Mouse (Mus musculus): Measurements from ENCODE around the gene Cyba.

Gene Cyba

GRCm38 (mm10) chr8:122432443-122433268 is at the start of gene Cyba:
Gene Cyba, minus strand, starts transcription at chr8:122432930.
- no peak for DNase-seq

- no peak for DNase-seq
Observed at GRCm38 (mm10) chr8:122482448-122482847, 49.7 kb upstream of the Cyba start.

GRCm38 (mm10) chr8:122475580-122476320 is 43.0 kb upstream of the Cyba start, which contains the start of the genes Rnf166 and Ctu2:
Gene Rnf166, minus strand, starts transcription at chr8:122476064.
Gene Ctu2, plus strand, starts transcription at chr8:122476143.
- peak; percentile 87 for DNase-seq

GRCm38 (mm10) chr8:122474951-122475560 is 42.3 kb upstream of the Cyba start:
- DNase-seq = peak; percentile 49

DNA sequence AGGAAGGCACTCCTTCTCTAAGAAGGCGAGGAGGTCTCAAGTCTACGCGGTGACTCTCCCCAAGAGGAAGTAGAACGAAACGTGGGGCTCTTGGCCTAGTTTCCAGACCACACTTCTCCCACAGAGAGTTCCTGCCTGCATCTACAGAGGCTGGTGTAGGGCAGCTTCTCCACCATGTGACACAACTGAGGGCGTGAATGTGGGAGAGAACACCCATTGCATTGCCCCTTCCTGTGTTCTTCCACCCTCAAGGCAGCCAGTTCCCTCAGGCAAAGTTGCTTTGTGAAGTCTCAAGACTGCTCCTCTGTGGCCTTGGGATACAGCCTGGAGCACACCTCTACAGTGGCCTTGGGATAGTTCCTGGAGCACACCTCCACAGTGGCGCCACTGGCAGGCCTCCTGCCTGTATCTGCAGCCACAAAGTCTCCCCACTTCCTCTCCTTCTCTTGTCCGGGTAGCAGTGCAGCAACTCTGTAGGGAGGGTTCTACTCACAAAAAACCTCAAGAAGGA is 41.2 kb upstream of the Cyba start:
- no peak for DNase-seq

DNA sequence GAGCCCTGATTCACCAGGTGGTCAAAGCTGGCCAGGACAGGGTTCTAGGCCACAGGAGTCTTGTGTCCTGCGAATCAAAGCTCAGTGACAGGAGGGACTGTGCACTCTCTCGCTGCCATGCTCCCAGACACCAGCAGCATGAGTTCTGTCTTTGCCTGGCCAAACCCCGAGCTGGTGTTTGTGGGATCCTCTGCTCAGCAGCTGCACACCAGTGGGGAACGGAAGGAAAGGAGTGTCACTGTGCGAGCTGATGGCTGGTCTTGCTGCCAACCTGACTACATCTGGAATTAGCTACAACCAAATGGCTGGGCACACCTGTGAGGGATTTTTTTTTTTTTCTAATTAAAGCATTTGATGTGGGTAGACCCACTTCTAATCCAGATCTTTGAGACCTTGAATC is 38.0 kb upstream of the Cyba start:
- DNase-seq = no peak

GRCm38 (mm10) chr8:122469965-122470364 is 37.2 kb upstream of the Cyba start:
- DNase-seq = no peak

DNA sequence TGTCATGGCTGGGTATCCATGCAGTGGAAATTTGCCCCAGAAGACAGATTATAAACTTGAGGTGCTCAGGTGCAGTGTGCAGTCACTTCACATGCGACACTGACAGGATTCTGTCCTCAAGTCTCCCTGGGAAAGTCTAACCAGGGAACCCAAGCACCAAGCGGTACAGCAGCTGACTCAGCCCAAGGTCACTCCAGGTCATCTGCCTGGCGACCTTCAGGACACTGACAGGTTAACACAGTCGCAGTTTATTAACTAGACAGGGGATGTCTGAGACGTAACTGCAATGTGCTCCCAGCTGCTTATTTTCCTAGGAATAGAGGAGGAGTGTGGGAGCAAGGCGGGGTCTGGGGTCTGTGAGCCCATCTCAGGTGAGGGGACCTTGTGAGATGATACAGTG is 36.7 kb upstream of the Cyba start:
- no peak for DNase-seq

- DNase-seq = no peak
Observed at GRCm38 (mm10) chr8:122467816-122468215, 35.1 kb upstream of the Cyba start.

- DNase-seq = no peak
Observed at GRCm38 (mm10) chr8:122464985-122465384, 32.3 kb upstream of the Cyba start.

GRCm38 (mm10) chr8:122463651-122464640 is 31.2 kb upstream of the Cyba start:
- no peak for DNase-seq

DNA sequence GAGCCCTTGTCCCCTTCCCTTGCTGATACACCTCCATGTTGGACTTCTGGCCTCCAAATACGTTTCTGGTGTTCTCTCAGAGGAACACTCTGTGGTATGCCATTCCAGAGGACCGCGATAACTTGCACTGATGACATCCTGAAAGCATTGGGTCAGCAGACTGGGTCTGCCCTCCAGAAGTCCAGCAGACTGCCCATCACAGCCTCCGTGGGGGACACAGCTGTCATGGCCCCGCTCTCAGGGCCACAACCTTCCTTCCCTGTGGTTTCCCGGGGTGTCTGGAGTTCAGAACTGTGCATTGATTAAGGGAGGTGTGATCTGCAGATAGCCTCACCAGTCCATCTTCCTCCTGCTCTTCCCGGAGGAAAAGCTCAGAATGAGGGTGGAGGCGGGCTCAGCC is 29.8 kb upstream of the Cyba start:
- no peak for DNase-seq

DNA sequence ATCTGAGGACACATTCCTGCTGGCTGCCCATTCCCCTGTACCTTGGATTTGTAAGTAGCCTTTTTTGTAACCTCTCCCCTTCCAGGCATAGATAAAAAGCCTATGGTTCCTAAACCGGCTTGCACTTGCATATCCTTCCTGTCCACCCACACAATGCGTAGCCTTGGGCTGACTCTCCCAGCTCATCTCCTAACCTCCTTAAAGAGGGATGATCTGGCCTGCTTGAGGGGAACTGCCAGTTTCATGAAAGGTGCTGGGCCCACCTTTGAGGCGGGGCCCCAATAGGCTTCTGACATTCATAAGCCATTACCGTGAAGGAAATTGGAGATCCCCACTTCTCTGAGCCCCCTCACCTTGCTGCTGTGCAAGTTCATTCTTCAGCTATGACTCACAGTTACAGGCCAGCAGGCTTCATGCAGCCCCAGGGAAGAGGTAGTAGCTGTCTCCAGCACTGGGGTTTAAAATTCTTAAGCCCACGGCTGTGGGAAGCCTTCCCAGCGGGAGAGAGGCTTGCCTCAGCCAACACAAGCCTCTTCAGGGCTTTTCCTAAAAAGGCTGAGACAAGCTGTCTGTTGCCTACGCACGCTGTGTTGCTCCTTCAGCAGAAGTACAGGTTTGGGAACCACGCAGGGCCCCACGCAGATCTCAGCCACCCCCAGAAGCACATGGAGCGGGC is 28.9 kb upstream of the Cyba start:
- no peak for DNase-seq

GRCm38 (mm10) chr8:122460524-122461472 is 28.1 kb upstream of the Cyba start, which contains the start of gene Snai3:
Gene Snai3, minus strand, starts transcription at chr8:122460733.
- DNase-seq = peak; percentile 66

- DNase-seq = no peak
Observed at GRCm38 (mm10) chr8:122459990-122460389, 27.3 kb upstream of the Cyba start.

DNA sequence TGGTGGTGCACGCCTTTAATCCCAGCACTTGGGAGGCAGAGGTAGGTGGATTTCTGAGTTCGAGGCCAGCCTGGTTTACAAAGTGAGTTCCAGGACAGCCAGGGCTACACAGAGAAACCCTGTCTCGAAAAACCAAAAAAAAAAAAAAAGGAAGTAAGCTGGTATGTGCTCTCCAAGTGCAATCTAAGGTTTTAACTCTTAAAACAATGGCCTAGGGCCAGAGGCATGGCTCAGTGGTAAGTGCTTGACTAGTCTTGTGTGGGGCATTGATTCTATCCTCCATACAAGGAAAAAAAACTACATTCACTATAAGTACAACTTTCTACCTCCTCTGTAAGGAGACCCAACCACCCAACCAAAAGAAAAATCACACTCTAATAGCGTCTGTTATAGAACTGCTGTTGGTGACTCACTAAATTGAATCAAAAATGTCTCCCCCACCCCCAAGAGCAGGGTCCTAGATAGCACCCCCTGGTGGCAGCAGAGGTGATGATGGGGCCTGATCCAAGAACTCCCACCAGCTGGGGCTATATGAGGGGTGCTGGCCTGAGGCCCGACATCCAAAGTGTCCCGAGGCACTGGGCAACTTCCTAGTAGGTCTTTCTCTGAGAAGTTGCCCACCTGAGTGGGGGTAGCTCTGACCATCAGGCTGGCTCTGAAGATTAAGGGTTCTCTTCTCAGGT is 26.6 kb upstream of the Cyba start:
- DNase-seq = no peak

DNA sequence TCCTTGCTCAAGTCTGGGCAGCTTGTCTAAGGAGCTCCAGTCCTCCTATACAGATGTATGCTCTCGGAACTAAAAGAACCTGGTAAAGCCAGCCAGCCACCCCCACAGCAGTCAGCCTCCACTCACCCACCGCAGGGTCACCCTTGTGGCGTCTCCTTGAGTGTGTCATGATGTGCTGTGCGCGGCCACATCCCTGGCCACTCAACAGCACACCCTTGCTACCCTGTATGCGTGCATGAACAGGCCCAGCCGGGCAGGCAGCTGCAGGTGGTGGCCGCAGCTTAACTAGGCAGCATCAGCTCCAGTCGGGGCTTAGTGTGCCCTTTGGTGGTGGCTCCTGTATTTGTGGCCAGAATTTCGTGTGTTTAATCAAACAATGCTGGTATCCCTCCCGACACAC is 24.4 kb upstream of the Cyba start:
- no peak for DNase-seq

GRCm38 (mm10) chr8:122454409-122454808 is 21.7 kb upstream of the Cyba start:
- no peak for DNase-seq

DNA sequence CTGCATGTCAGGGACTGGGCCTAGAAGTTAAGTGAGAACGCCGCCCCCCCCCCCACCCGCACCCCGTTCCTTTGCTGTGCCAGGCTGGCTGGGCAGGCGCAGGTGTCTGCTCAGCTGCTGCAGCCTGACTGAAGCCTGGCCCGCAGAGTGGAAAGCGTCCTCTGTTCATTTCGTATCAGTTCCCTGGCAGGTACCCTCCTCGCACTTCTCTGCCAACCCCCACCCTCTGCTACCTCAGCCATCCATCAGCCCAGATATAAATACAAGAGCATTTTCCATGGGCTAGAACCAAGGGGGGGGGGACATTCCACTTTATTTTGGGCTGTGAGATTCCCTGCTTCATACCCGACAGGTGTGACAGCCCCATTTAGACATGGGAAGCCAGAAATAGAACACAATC is 19.4 kb upstream of the Cyba start:
- DNase-seq = no peak
